Mouse (Mus musculus) retina, embryonic 14.5 days (tissue): ENCODE data around the gene Olfr6.
"Not testable (repeated sequence)": the region's sequence is repeated elsewhere in the genome, so short reads cannot be mapped to it uniquely, and the experiment has no call there.

ENCODE experiments used
- DNase-seq: peaks from one replicate; pipeline ENCODE4 v3.0.0-alpha.2; 2015; ENCODE audit warnings: low spot score

Gene Olfr6

DNA sequence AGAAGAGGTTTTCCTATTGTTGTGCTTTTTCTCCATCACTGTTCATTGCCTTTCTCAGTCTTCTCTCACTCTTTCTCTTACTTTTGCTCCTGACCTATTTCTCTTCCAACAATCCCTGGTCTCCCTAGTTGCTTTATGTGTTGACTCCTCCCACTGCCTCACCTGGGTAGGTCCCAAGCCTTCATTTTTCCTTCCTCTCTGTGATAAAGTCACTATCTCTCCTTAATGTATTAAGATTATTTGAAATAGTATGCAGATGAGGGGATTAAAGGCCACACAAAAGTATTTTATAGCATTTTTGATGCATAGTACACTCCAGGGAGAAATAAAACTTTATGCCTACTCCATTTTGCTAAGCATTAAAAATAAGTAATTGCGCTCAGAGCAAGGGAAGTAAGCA, at the start of gene Olfr6:
Olfr6 (minus strand) TSS at position 101 of the 400 bp plus-strand sequence.
- DNase-seq, result no peak

DNA sequence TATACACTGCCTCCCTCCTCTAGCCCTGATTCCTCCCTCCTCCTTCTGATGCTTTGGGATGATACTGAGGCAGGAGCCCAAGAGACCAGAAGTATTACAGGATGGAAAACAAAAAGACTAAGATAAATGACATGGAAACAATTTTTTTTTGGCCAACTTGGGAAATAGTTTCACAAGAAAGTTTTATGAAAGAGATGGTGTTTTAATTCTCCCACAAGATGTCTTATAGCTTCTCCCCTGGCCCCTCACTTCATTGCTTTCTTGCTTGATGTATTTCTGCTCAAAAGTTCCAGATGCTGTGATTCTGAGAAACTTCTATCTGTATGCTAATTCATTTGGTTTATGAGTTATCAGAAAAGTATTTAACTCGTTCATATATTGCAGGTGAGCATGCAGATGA, 42.2 kb upstream of the Olfr6 start, which contains the start of gene Olfr2:
Olfr2 (minus strand) TSS at position 101 of the 400 bp plus-strand sequence.
- no peak for DNase-seq

DNA sequence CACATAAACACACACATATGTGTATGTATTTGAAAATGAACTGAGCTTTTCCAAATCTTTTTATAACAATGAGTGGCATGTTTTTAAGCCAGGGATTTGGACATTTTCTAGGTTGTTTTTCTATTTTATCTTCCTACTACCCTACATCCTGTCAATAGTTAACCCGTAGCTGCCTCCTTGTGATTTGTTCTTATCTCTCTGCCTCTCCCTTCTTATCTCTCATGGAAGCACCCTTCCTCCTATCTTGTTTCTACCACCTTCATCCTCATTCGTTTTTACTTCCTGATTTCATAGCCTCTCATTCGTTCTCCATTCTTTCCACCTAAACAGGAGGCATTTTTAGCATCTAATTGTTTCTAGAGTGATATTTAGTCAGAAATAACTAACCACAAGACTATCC, 40.4 kb upstream of the Olfr6 start:
- DNase-seq, result no peak

DNA sequence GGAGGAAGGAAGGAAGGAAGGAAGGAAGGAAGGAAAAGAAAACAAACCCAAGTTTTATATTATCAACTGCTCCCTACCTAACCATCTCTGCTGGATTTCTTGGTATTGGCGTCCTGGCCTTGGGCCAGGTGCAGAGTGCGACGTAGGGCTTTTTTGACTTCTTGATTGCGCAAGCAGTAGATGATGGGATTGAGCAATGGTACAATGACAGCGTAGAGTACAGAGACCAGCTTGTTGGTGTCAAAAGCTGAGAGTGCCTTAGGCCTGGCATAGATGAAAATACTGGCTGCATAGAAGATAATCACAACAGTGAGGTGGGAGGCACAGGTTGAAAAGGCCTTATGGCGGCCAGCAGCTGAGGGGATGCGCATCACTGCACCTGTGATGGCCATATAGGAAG, 37.1 kb upstream of the Olfr6 start:
- DNase-seq, result no peak

DNA sequence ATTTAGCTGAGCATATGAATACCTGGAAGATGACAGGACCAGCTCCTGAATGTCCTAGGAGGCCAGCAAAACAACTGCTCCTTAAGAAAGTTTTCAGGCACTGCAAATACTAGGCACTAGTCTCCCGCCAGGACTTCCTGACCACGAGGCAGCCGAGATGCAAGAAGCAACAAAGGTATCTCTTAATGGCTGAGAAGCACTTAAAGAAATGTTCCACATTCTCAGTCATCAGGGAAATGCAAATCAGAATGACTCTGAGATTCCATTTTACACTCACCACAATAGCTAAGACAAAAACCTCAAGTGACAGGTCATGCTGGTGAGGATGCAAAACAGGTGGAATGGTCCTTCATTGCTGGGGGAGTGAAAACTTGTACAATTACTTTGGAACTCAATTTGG, 21.5 kb upstream of the Olfr6 start:
- DNase-seq, result no peak

DNA sequence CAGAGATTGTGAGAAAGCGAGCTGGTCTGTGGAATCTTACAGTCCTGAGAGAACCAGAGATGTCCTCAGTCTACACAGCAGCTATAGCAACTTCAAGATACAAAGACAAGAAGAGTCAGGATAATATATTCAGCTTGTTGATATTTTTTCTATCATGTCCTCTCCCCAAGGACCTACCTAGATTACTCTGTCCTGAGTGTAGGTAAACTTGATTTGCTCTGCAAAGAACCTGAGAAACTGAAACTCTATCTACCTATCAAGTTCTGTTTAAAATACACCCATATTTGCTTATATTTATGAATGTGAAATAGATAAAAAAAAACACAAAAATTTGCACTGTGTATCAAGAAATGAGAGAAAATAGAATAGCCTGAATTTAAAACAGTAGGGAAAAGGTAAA, 11.6 kb upstream of the Olfr6 start, which contains the start of gene Olfr711:
Olfr711 (minus strand) TSS at position 101 of the 400 bp plus-strand sequence.
- no peak for DNase-seq

DNA sequence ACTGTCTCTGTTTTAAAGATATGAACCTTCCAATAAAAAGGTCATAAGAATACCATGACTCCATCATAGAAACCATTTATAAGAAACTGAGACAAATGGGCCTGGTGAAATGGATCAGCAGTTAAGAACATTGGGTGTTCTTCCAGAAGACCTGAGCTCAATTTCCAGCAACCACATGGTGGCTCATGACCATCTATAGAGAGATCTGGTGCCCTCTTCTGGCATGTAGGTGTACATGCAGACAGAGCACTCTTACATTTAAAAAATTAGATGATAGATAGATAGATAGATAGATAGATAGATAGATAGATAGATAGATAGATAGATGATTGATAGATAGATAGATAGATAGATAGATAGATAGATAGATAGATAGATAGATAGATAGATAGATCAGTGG, 3.8 kb upstream of the Olfr6 start:
- peak; percentile 1 for DNase-seq

DNA sequence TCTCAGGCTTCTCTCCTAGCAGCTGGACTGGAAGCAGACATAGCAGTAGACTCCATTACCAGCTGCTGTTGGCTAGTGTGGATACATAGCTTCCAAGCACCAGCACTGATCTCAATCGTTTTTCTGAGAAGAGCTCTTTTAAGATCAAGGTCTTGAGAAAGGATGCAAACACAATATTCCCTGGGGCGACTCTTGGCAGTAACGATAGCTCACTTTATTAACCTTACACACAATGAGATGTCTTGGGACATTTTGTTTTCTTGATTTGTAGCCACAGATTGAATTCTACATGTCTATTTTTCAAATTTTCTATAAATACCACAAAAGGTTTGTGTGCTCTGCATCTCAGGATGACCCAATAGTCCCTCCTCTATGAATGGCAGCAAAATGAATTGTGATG, 15.5 kb downstream of the Olfr6 start, which contains the start of gene Olfr710:
Olfr710 (minus strand) TSS at position 101 of the 400 bp plus-strand sequence.
- DNase-seq, result no peak

DNA sequence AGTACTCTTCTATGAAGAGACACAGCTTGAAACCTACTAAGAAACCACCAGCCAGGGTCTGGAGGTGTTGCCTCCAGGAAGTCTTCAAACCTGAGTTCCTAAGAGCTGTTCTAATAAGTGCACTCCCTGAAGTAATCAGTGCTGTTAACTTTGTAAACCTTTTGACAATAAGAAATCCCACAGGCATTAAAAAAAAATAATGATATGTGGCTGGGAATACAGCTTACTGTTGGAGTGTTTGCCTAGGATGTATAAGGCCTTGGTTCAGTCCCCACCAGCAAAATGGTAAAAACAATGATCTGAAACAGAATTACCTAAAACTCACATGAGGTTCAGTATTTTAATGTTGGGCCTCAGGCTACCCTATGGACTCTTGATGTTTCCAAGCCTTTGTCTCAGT, 31.6 kb downstream of the Olfr6 start, which contains the start of gene Olfr709-ps1:
Olfr709-ps1 (minus strand) TSS at position 101 of the 400 bp plus-strand sequence.
- no peak for DNase-seq

DNA sequence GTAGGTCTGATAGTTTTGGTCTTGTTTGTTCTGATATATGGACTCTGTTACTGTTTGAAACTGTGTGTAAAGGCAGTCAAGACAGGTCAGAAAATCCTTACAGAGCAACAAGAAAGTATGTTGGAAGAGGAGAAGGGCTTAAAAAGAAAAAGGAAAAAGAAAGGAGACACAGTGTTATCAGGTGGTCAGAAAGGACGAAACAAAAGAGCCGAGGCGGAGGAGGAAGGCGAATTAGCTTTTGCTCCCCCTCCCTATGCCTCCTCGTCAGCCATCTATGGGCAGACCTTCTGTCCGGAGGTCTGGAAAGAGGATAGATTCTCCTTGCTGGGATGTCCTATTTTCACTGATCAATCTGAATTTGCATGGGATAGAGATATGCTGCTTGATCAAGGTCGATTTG, 42.8 kb downstream of the Olfr6 start:
- not testable (repeated sequence) for DNase-seq

DNA sequence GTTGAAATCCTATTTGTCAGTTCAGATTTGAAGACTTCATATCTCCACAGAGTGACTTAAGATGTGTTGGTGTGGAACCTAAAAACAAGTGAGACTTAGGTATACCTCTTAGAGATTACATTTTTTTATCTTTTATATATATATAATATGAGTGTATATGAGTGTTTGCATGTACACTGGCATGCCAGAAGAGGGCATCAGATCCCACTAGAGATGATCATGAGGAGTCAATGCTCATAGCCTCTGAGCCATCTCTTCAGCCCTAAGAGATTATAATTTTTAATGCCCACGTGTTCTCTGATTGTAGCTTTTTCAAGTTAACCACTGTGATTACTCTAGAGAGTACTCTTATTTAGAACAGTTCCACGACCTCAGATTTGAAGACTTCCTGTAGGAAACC, 56.1 kb downstream of the Olfr6 start, which contains the start of gene Olfr1532-ps1:
Olfr1532-ps1 (plus strand) TSS at position 326 of the 400 bp plus-strand sequence.
- no peak for DNase-seq
